Mouse (Mus musculus) liver, embryonic 16.5 days (tissue): Measurements from ENCODE around the gene Actn2. TPM values are rescaled to one million over a fixed set of nuclear protein-coding genes. Genes with fewer than 3 reads are reported as not detected.

Experiments
- ATAC-seq: fragments of 200-750 bp; cut with Nextera tagmentation; 2 replicates; pipeline ENCODE4 v1.8.0; 2017; ENCODE audit warnings: low read depth, mild to moderate bottlenecking, moderate number of reproducible peaks, moderate library complexity
- H3K27ac ChIP-seq: fragments of 300-500 bp; sonication (generic); 2 replicates; pipeline ENCODE4 v1.5.1; 2014; ENCODE audit warnings: mild to moderate bottlenecking, low read length
- H3K27me3 ChIP-seq: fragments of 300-500 bp; sonication (generic); 2 replicates; pipeline ENCODE4 v1.6.1; 2014; ENCODE audit warnings: low read depth, low read length, mixed read lengths; ENCODE audit not compliant: control insufficient read depth, insufficient read depth
- H3K36me3 ChIP-seq: fragments of 300-500 bp; sonication (generic); 2 replicates; pipeline ENCODE4 v1.6.1; 2014; ENCODE audit warnings: mild to moderate bottlenecking; ENCODE audit not compliant: control insufficient read depth, insufficient read depth
- H3K4me1 ChIP-seq: fragments of 300-500 bp; sonication (generic); 2 replicates; pipeline ENCODE4 v1.6.1; 2014; ENCODE audit warnings: low read depth, low read length, mixed read lengths; ENCODE audit not compliant: control insufficient read depth
- H3K4me2 ChIP-seq: fragments of 300-500 bp; sonication (generic); 2 replicates; pipeline ENCODE4 v1.6.1; 2014; ENCODE audit warnings: low read depth, low read length, mixed read lengths
- H3K4me3 ChIP-seq: fragments of 300-500 bp; sonication (generic); 2 replicates; pipeline ENCODE4 v1.5.1; 2014; ENCODE audit warnings: low read depth, mild to moderate bottlenecking, low read length
- H3K9ac ChIP-seq: fragments of 300-500 bp; sonication (generic); 2 replicates; pipeline ENCODE4 v1.6.1; 2014; ENCODE audit warnings: low read depth, low read length
- H3K9me3 ChIP-seq: fragments of 300-500 bp; sonication (generic); replicated peaks from 2 replicates; pipeline ENCODE4 v1.6.1; 2016; ENCODE audit warnings: low read length; ENCODE audit not compliant: control insufficient read depth
- WGBS: fragments of 180-500 bp; shearing (Covaris S2); extraction: QIAGEN DNeasy Blood & Tissue Kit; methylation state at CpG from one replicate; pipeline ENCODE4 v1.1.7; 2014; ENCODE audit not compliant: insufficient replicate concordance; 5-methylcytosine and 5-hydroxymethylcytosine counted together
- polyA plus RNA-seq: library from polyadenylated mRNA; unstranded; fragments of >200 nt; fragmentation: Nextera tagmentation; extraction: Ambion mirVana; gene quantifications from 2 replicates; pipeline ENCODE4 v1.2.1, GENCODE M21; 2015

Actn2 gene
- polyA plus RNA-seq, 1 experiment from 2014 or later: 24.6 TPM

GRCm38 (mm10) chr13:12356184-12356583 is 15.6 kb upstream of the Actn2 start:
- ATAC-seq: no peak
- 12% methylated on average over 4 of the region's 4 CpGs for WGBS
- Histone ChIP-seq H3K27ac (no peak overlapping the region), H3K36me3 (no peaks in the 10 kb centered on the region), H3K9ac (no peak overlapping the region), H3K27me3 (no peaks in the 10 kb centered on the region), H3K4me2 (no peak overlapping the region), H3K4me1 (no peaks in the 10 kb centered on the region), H3K9me3 (no peaks in the 10 kb centered on the region), H3K4me3 (no peak overlapping the region)

- Histone ChIP-seq H3K9ac (no peak overlapping the region), H3K27me3 (no peaks in the 10 kb centered on the region), H3K36me3 (no peaks in the 10 kb centered on the region), H3K4me2 (no peak overlapping the region), H3K4me3 (no peak overlapping the region), H3K27ac (no peak overlapping the region), H3K9me3 (no peaks in the 10 kb centered on the region), H3K4me1 (no peaks in the 10 kb centered on the region)
- 34% methylated on average over 13 of the region's 13 CpGs for WGBS
- no peak for ATAC-seq
These were observed 8.8 kb upstream of the Actn2 start for GRCm38 (mm10) chr13:12349197-12349824.

- Histone ChIP-seq H3K27me3 (no peaks in the 10 kb centered on the region), H3K36me3 (no peaks in the 10 kb centered on the region), H3K27ac (no peak overlapping the region), H3K9ac (no peak overlapping the region), H3K9me3 (no peaks in the 10 kb centered on the region), H3K4me1 (no peaks in the 10 kb centered on the region), H3K4me3 (no peak overlapping the region), H3K4me2 (no peak overlapping the region)
- 45% methylated on average over 3 of the region's 3 CpGs for WGBS
- no peak for ATAC-seq
These were observed 6.3 kb upstream of the Actn2 start for GRCm38 (mm10) chr13:12346837-12347236.

GRCm38 (mm10) chr13:12341447-12341846 is 887 bp upstream of the Actn2 start:
- Histone ChIP-seq H3K4me2 (no peak overlapping the region), H3K9me3 (no peaks in the 10 kb centered on the region), H3K27me3 (peaks cover 6% of the 10 kb centered on the region), H3K4me1 (no peaks in the 10 kb centered on the region; the same call in 1 of the 2 replicates), H3K36me3 (no peaks in the 10 kb centered on the region), H3K9ac (no peak overlapping the region), H3K4me3 (no peak overlapping the region), H3K27ac (no peak overlapping the region)
- ATAC-seq: no peak
- 14% methylated on average over 6 of the region's 6 CpGs for WGBS

- no peak overlapping the region for H3K9ac ChIP-seq
- no peaks in the 10 kb centered on the region for H3K36me3 ChIP-seq
- H3K4me3 ChIP-seq: no peak overlapping the region
- peaks cover 6% of the 10 kb centered on the region for H3K27me3 ChIP-seq
- no peaks in the 10 kb centered on the region for H3K9me3 ChIP-seq
- H3K4me2 ChIP-seq: no peak overlapping the region
- no peak overlapping the region for H3K27ac ChIP-seq
- ATAC-seq: no peak
- no peaks in the 10 kb centered on the region; the same call in 1 of the 2 replicates for H3K4me1 ChIP-seq
These were observed 1.1 kb downstream of the Actn2 start for GRCm38 (mm10) chr13:12339446-12339845.

- Histone ChIP-seq H3K4me2 (no peak overlapping the region), H3K27me3 (peaks cover 6% of the 10 kb centered on the region), H3K9me3 (no peaks in the 10 kb centered on the region), H3K4me1 (no peaks in the 10 kb centered on the region; the same call in 1 of the 2 replicates), H3K4me3 (no peak overlapping the region), H3K36me3 (no peaks in the 10 kb centered on the region), H3K9ac (no peak overlapping the region), H3K27ac (no peak overlapping the region)
- 73% methylated on average over 7 of the region's 7 CpGs for WGBS
- no peak for ATAC-seq
These were observed 2.8 kb downstream of the Actn2 start for GRCm38 (mm10) chr13:12337752-12338151.

GRCm38 (mm10) chr13:12334016-12334415 is 6.5 kb downstream of the Actn2 start:
- H3K4me1 ChIP-seq: no peaks in the 10 kb centered on the region
- H3K9me3 ChIP-seq: no peaks in the 10 kb centered on the region
- no peak overlapping the region for H3K4me2 ChIP-seq
- ATAC-seq: no peak
- no peaks in the 10 kb centered on the region for H3K36me3 ChIP-seq
- no peak overlapping the region for H3K9ac ChIP-seq
- no peaks in the 10 kb centered on the region for H3K27me3 ChIP-seq
- no peak overlapping the region for H3K4me3 ChIP-seq
- 55% methylated on average over 12 of the region's 12 CpGs for WGBS
- H3K27ac ChIP-seq: no peak overlapping the region

GRCm38 (mm10) chr13:12331528-12331927 is 9.0 kb downstream of the Actn2 start:
- Histone ChIP-seq H3K27ac (no peak overlapping the region), H3K9ac (no peak overlapping the region), H3K4me1 (no peaks in the 10 kb centered on the region), H3K36me3 (no peaks in the 10 kb centered on the region), H3K4me3 (no peak overlapping the region), H3K4me2 (no peak overlapping the region), H3K9me3 (no peaks in the 10 kb centered on the region), H3K27me3 (no peaks in the 10 kb centered on the region)
- WGBS: 93% methylated on average over 5 of the region's 5 CpGs
- no peak for ATAC-seq

GRCm38 (mm10) chr13:12328392-12328791 is 12.2 kb downstream of the Actn2 start:
- Histone ChIP-seq H3K36me3 (no peaks in the 10 kb centered on the region), H3K27me3 (no peaks in the 10 kb centered on the region), H3K27ac (no peak overlapping the region), H3K9me3 (no peaks in the 10 kb centered on the region), H3K9ac (no peak overlapping the region), H3K4me3 (no peak overlapping the region), H3K4me1 (no peaks in the 10 kb centered on the region), H3K4me2 (no peak overlapping the region)
- ATAC-seq: no peak
- 50% methylated on average over 4 of the region's 4 CpGs for WGBS
